Mouse (Mus musculus): ENCODE data around the gene Arfrp1. TPM values are rescaled to one million over a fixed set of nuclear protein-coding genes. Genes with fewer than 3 reads are reported as not detected.

Arfrp1 gene
- polyA plus RNA-seq, 1 experiment from 2014 or later: 71.8 TPM

DNA sequence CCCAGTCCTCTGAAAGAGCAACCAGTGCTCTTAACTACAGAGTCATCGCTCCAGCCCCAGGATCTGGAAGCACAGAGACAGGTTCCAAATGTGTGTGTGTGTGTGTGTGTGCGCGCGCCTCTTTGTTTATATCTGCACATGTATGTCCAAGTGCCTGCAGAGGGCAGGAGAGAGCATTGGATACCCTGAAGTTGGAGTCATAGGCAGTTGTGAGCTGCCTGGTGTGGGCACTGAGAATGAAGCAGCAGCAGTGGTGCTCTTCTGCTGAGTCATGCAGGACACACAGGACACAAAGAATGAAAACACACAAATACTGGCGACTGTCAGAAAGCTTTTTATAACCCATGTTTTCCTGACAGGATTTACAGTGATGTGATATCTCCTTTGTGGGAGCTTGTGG, 4.8 kb upstream of the Arfrp1 start:
- peaks cover 24% of the 10 kb centered on the region for H3K4me1 ChIP-seq
- no peak overlapping the region for H3K27ac ChIP-seq
- no peak overlapping the region for H3K4me3 ChIP-seq (replicated peaks)
- no peaks in the 10 kb centered on the region for H3K27me3 ChIP-seq
- peaks cover 36% of the 10 kb centered on the region for H3K36me3 ChIP-seq
- H3K4me2 ChIP-seq: no peak overlapping the region
- ATAC-seq (replicated peaks; ENCODE audit: low FRiP score): no peak
- WGBS: 93% methylated on average over 5 of the region's 5 CpGs
- H3K9me3 ChIP-seq (replicated peaks): no peaks in the 10 kb centered on the region
- no peak overlapping the region for H3K9ac ChIP-seq

DNA sequence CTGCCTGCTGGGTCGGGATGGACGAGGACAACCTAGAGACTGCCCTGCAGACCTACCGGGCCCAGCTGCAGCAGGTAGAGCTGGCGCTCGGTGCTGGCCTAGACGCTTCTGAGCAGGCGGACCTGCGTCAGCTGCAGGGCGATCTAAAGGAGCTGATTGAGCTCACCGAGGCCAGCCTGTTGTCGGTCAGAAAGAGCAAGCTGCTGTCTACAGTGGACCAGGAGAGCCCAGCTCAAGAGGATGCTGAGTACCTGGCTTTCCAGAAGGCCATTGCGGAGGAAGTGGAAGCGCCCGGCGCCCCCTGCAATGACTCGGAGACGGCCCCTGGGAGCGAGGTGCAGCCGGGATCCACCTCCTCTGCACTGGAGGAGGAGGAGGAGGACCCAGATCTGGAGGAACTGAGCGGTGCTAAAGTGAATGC, 461 bp upstream of the Arfrp1 start:
- ATAC-seq (replicated peaks; ENCODE audit: low FRiP score): peak; percentile 67
- H3K27me3 ChIP-seq: no peaks in the 10 kb centered on the region
- peak overlapping the region; percentile 96 for H3K27ac ChIP-seq
- peak overlapping the region; percentile 91 for H3K9ac ChIP-seq
- WGBS: under 1% methylated on average over 20 of the region's 20 CpGs
- H3K36me3 ChIP-seq: peaks cover 53% of the 10 kb centered on the region
- H3K4me2 ChIP-seq: peak overlapping the region; percentile 92
- H3K9me3 ChIP-seq (replicated peaks): no peaks in the 10 kb centered on the region
- peaks cover 32% of the 10 kb centered on the region for H3K4me1 ChIP-seq
- peak overlapping the region; percentile 92 for H3K4me3 ChIP-seq (replicated peaks)

GRCm38 (mm10) chr2:181364487-181364859, 731 bp downstream of the Arfrp1 start:
- Histone ChIP-seq H3K4me1 (peaks cover 32% of the 10 kb centered on the region), H3K9ac (peak overlapping the region; percentile 91), H3K4me2 (peak overlapping the region; percentile 92), H3K36me3 (peaks cover 53% of the 10 kb centered on the region), H3K4me3 (replicated peaks) (peak overlapping the region; percentile 92), H3K9me3 (replicated peaks) (no peaks in the 10 kb centered on the region), H3K27ac (peak overlapping the region; percentile 96), H3K27me3 (no peaks in the 10 kb centered on the region)
- 7% methylated on average over 14 of the region's 14 CpGs for WGBS
- ATAC-seq (replicated peaks; ENCODE audit: low FRiP score): 0 out of 2 replicates have a peak, but pooled peaks have one; percentile 1

DNA sequence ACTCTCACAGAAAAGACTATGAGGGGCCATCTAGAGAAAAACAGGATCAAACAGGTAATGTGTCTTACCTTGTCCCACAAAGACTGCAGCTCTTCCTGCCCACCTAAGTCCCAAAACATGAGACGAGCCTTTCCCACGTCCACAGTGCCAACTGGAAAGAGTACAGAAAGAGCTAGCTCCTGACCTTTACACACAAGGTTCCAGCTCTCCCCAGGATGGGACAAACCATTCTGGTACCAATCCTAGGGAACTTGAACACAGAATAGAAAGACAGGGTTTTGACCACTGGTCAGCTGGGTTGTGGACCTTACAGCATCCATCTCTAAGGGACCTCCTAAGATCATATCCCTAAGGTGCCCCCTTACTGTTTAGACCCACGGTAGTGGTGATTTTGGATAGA, 1.3 kb downstream of the Arfrp1 start:
- no peak for ATAC-seq (replicated peaks; ENCODE audit: low FRiP score)
- peak overlapping the region; percentile 91 for H3K9ac ChIP-seq
- no peak overlapping the region for H3K27ac ChIP-seq
- 82% methylated on average over 3 of the region's 3 CpGs for WGBS
- peak overlapping the region; percentile 92 for H3K4me2 ChIP-seq
- no peaks in the 10 kb centered on the region for H3K27me3 ChIP-seq
- no peaks in the 10 kb centered on the region for H3K9me3 ChIP-seq (replicated peaks)
- H3K36me3 ChIP-seq: peaks cover 53% of the 10 kb centered on the region
- H3K4me1 ChIP-seq: peaks cover 32% of the 10 kb centered on the region
- H3K4me3 ChIP-seq (replicated peaks): peak overlapping the region; percentile 92

GRCm38 (mm10) chr2:181356780-181357179, 8.4 kb downstream of the Arfrp1 start:
- no peak overlapping the region for H3K9ac ChIP-seq
- no peaks in the 10 kb centered on the region for H3K4me1 ChIP-seq
- no peak overlapping the region for H3K4me2 ChIP-seq
- H3K27ac ChIP-seq: no peak overlapping the region
- H3K9me3 ChIP-seq (replicated peaks): no peaks in the 10 kb centered on the region
- 85% methylated on average over 3 of the region's 3 CpGs for WGBS
- H3K36me3 ChIP-seq: peaks cover 99% of the 10 kb centered on the region
- ATAC-seq (replicated peaks; ENCODE audit: low FRiP score): no peak
- no peak overlapping the region for H3K4me3 ChIP-seq (replicated peaks)
- H3K27me3 ChIP-seq: no peaks in the 10 kb centered on the region

GRCm38 (mm10) chr2:181342766-181343165, 22.4 kb downstream of the Arfrp1 start:
- Histone ChIP-seq H3K9ac (no peak overlapping the region), H3K4me2 (no peak overlapping the region), H3K9me3 (replicated peaks) (no peaks in the 10 kb centered on the region), H3K27me3 (no peaks in the 10 kb centered on the region), H3K36me3 (peaks cover 87% of the 10 kb centered on the region), H3K4me1 (0 out of 2 replicates have a peak, but pooled peaks cover 3% of the 10 kb centered on the region), H3K4me3 (replicated peaks) (no peak overlapping the region), H3K27ac (no peak overlapping the region)
- ATAC-seq (replicated peaks; ENCODE audit: low FRiP score): no peak
- 94% methylated on average over 6 of the region's 6 CpGs for WGBS

GRCm38 (mm10) chr2:181340426-181340825, 24.8 kb downstream of the Arfrp1 start:
- ATAC-seq (replicated peaks; ENCODE audit: low FRiP score): no peak
- Histone ChIP-seq H3K9ac (no peak overlapping the region), H3K27ac (no peak overlapping the region; the same call in 1 of the 2 replicates), H3K4me2 (no peak overlapping the region), H3K27me3 (no peaks in the 10 kb centered on the region), H3K36me3 (peaks cover 92% of the 10 kb centered on the region), H3K4me1 (0 out of 2 replicates have a peak, but pooled peaks cover 3% of the 10 kb centered on the region), H3K9me3 (replicated peaks) (no peaks in the 10 kb centered on the region), H3K4me3 (replicated peaks) (no peak overlapping the region)
- 55% methylated on average over 4 of the region's 4 CpGs for WGBS

DNA sequence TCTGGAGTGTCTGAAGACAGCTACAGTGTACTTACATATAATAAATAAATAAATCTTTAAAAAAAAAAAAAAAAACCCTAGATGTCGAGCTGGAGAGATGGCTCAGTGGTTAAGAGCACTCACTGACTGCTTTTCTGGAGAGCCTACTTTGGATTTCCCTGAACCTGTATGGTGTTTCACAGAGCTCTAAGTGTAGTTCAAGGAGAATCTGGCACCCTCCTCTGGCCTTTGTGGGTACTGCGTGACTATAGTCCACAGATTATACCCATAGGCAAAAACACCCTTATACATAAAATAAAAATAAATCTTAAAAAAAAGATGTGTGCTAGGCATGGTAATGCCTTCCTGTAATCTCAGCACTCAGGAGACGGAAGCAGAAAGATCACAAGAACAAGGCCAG, 31.2 kb downstream of the Arfrp1 start:
- H3K27ac ChIP-seq: no peak overlapping the region
- 62% methylated on average over 3 of the region's 3 CpGs for whole genome bisulfite sequencing
- no peak overlapping the region for H3K4me3 ChIP-seq (replicated peaks)
- no peak for ATAC-seq (replicated peaks; ENCODE audit: low FRiP score)
- no peaks in the 10 kb centered on the region for H3K27me3 ChIP-seq
- H3K9me3 ChIP-seq (replicated peaks): no peaks in the 10 kb centered on the region
- H3K4me2 ChIP-seq: no peak overlapping the region
- H3K4me1 ChIP-seq: no peaks in the 10 kb centered on the region
- H3K36me3 ChIP-seq: peaks cover 93% of the 10 kb centered on the region
- H3K9ac ChIP-seq: no peak overlapping the region

GRCm38 (mm10) chr2:181332542-181332941, 32.7 kb downstream of the Arfrp1 start:
- ATAC-seq (replicated peaks; ENCODE audit: low FRiP score): no peak
- Histone ChIP-seq H3K4me2 (no peak overlapping the region), H3K9ac (no peak overlapping the region), H3K27me3 (no peaks in the 10 kb centered on the region), H3K27ac (no peak overlapping the region), H3K36me3 (peaks cover 92% of the 10 kb centered on the region), H3K4me3 (replicated peaks) (no peak overlapping the region), H3K9me3 (replicated peaks) (no peaks in the 10 kb centered on the region), H3K4me1 (no peaks in the 10 kb centered on the region)

GRCm38 (mm10) chr2:181326098-181326497, 39.1 kb downstream of the Arfrp1 start:
- Histone ChIP-seq H3K9me3 (replicated peaks) (no peaks in the 10 kb centered on the region), H3K4me1 (no peaks in the 10 kb centered on the region), H3K4me2 (no peak overlapping the region), H3K36me3 (peaks cover 93% of the 10 kb centered on the region), H3K4me3 (replicated peaks) (no peak overlapping the region), H3K27me3 (no peaks in the 10 kb centered on the region), H3K9ac (no peak overlapping the region), H3K27ac (no peak overlapping the region)
- 97% methylated on average over 2 of the region's 2 CpGs for WGBS
- ATAC-seq (replicated peaks; ENCODE audit: low FRiP score): no peak

DNA sequence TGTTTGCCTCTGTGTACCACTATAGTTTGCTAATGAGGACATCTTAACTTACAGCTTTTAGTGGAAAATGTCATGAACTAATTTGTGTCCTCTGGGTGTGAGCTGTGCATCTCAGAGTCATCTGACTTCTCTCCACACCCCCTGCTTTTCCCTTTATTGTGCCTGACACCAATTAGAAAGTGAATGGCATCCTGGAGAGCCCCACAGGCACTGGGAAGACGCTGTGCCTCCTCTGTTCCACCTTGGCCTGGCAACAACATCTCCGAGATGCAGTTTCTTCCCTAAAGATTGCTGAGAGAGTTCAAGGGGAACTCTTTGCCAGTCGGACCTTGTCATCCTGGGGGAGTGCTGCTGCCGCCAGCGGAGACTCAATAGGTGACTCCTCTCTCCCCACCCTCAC, 43.1 kb downstream of the Arfrp1 start:
- no peak for ATAC-seq (replicated peaks; ENCODE audit: low FRiP score)
- H3K9me3 ChIP-seq (replicated peaks): no peaks in the 10 kb centered on the region
- H3K36me3 ChIP-seq: peaks cover 56% of the 10 kb centered on the region
- 76% methylated on average over 5 of the region's 5 CpGs for WGBS
- H3K4me3 ChIP-seq (replicated peaks): no peak overlapping the region
- H3K4me2 ChIP-seq: no peak overlapping the region
- no peak overlapping the region for H3K9ac ChIP-seq
- H3K27ac ChIP-seq: no peak overlapping the region
- H3K27me3 ChIP-seq: no peaks in the 10 kb centered on the region
- H3K4me1 ChIP-seq: peaks cover 13% of the 10 kb centered on the region

DNA sequence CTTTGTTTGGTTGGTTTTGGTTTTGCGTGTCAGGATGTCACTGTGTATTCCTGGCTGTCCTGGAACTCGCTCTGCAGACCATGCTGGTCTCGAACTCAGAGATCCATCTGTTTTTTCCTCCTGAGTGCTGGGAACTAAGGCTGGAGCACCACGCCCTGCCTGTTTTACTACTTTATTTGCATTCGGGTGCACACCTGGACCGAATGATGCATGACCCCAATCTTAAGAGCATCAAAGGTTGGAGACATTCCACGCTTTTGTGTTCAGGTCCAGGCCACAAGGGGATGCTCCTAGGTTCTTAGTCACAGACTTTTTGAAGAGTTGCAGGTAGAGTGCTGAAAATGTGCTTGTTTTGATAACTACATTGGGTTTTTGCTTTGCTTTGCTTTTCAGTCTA, 45.1 kb downstream of the Arfrp1 start:
- Histone ChIP-seq H3K4me1 (peaks cover 13% of the 10 kb centered on the region), H3K4me2 (peak overlapping the region; percentile 70), H3K27ac (0 out of 2 replicates have a peak overlapping the region, but pooled peaks have one; percentile 85), H3K9ac (peak overlapping the region; percentile 54), H3K4me3 (replicated peaks) (peak overlapping the region; percentile 64), H3K9me3 (replicated peaks) (no peaks in the 10 kb centered on the region), H3K36me3 (peaks cover 36% of the 10 kb centered on the region), H3K27me3 (peaks cover 18% of the 10 kb centered on the region)
- WGBS: 7% methylated on average over 7 of the region's 7 CpGs
- ATAC-seq (replicated peaks; ENCODE audit: low FRiP score): no peak
